Mouse (Mus musculus) cerebellum, adult 18-20 months (tissue): ENCODE results near the gene Adcy7.
A peak's percentile ranks its signal among the peaks of the same experiment; 100 is the strongest.

Experiments
- DNase-seq, 2 experiments: peaks; one replicate each; pipeline ENCODE4 v3.0.0; 2021

Adcy7 gene

GRCm38 (mm10) chr8:88272231-88273050, at the start of gene Adcy7:
Gene Adcy7 (plus strand): TSS chr8:88272403.
- peak; percentile 59 to 83 for DNase-seq

GRCm38 (mm10) chr8:88225358-88225757, 46.8 kb upstream of the Adcy7 start:
- no peak for DNase-seq

- DNase-seq, result peak in 1 of 2 experiments; percentile 15
These were observed 44.4 kb upstream of the Adcy7 start for GRCm38 (mm10) chr8:88227851-88228250.

- no peak for DNase-seq
These were observed 43.9 kb upstream of the Adcy7 start for GRCm38 (mm10) chr8:88228286-88228685.

GRCm38 (mm10) chr8:88228800-88229199, 43.4 kb upstream of the Adcy7 start:
- no peak for DNase-seq

GRCm38 (mm10) chr8:88236666-88237065, 35.5 kb upstream of the Adcy7 start:
- DNase-seq, result no peak

GRCm38 (mm10) chr8:88237606-88238005, 34.6 kb upstream of the Adcy7 start:
- no peak for DNase-seq

GRCm38 (mm10) chr8:88239277-88239676, 32.9 kb upstream of the Adcy7 start:
- DNase-seq, result peak in 1 of 2 experiments; percentile 25

- DNase-seq, result no peak
These were observed 30.3 kb upstream of the Adcy7 start for GRCm38 (mm10) chr8:88241871-88242270.

GRCm38 (mm10) chr8:88244298-88244697, 27.9 kb upstream of the Adcy7 start:
- peak; percentile 69 to 74 for DNase-seq

- DNase-seq, result peak in 1 of 2 experiments; percentile 32
These were observed 19.4 kb upstream of the Adcy7 start for GRCm38 (mm10) chr8:88252791-88253190.

- no peak for DNase-seq
These were observed 17.2 kb upstream of the Adcy7 start for GRCm38 (mm10) chr8:88254957-88255356.

GRCm38 (mm10) chr8:88258024-88258423, 14.2 kb upstream of the Adcy7 start:
- no peak for DNase-seq

GRCm38 (mm10) chr8:88258544-88258943, 13.7 kb upstream of the Adcy7 start:
- no peak for DNase-seq

- no peak for DNase-seq
These were observed 11.7 kb upstream of the Adcy7 start for GRCm38 (mm10) chr8:88260466-88260980.

- DNase-seq, result no peak
These were observed 9.2 kb upstream of the Adcy7 start for GRCm38 (mm10) chr8:88262831-88263635.

GRCm38 (mm10) chr8:88265511-88265910, 6.7 kb upstream of the Adcy7 start:
- no peak for DNase-seq

- peak; percentile 78 to 85 for DNase-seq
These were observed 5.9 kb upstream of the Adcy7 start for GRCm38 (mm10) chr8:88266170-88266800.

- no peak for DNase-seq
These were observed 5.3 kb upstream of the Adcy7 start for GRCm38 (mm10) chr8:88266801-88267403.

GRCm38 (mm10) chr8:88269107-88269875, 2.9 kb upstream of the Adcy7 start:
- DNase-seq, result no peak

GRCm38 (mm10) chr8:88270086-88270485, 2.1 kb upstream of the Adcy7 start:
- no peak for DNase-seq

GRCm38 (mm10) chr8:88273051-88273430, 838 bp downstream of the Adcy7 start:
- DNase-seq, result no peak
